Mouse (Mus musculus) activated CD4-positive, CD25-positive, alpha-beta regulatory T cell, adult 4 months (primary cell): Measurements from ENCODE around the gene Dock2. TPM values are rescaled to one million over a fixed set of nuclear protein-coding genes. Genes with fewer than 3 reads are reported as not detected.

ENCODE experiments used
- ATAC-seq: one replicate; pipeline ENCODE4 v1.8.0; 2017
- polyA plus RNA-seq, 2 experiments: library from polyadenylated mRNA; unstranded; fragments of 100-300 nt; shearing (Covaris generic); gene quantifications; one replicate each; pipeline ENCODE4 v1.2.1; 2017

Gene Dock2
- polyA plus RNA-seq, 2 experiments from 2014 or later = 271 to 290 TPM

DNA sequence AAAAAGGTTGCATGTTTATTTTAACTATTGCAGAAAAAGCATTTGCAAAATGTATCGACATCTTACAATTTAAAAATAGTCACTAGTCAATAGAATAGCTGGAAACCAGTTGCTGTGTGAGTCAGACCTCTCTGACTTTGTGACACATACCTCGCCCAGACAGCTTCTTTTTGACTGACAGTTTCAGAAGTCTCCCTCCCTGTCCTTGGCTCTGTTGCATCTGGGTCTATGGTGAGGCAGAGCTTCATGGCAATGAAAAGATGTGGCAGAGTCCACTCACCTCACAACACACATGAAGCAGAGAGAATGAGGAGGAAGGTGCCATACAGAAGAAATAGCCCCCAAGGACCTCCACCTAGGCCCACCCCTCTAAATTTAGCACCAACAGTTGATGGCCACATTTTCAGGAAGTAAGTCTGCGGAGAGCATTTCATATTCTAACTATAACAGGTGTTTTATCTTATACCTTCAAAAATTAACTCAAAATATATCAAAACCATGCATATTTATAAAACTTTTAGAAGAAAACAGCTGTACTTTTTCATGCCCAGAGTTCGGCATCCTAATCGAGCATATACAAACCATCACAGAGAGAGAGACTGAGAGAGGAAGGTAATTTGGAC is 19.8 kb downstream of the Dock2 start:
- peak; percentile 48 for ATAC-seq

GRCm38 (mm10) chr11:34762570-34763127 is 21.0 kb downstream of the Dock2 start:
- ATAC-seq = peak; percentile 47

- peak; percentile 82 for ATAC-seq
These were observed 21.6 kb downstream of the Dock2 start for GRCm38 (mm10) chr11:34762125-34762524.

DNA sequence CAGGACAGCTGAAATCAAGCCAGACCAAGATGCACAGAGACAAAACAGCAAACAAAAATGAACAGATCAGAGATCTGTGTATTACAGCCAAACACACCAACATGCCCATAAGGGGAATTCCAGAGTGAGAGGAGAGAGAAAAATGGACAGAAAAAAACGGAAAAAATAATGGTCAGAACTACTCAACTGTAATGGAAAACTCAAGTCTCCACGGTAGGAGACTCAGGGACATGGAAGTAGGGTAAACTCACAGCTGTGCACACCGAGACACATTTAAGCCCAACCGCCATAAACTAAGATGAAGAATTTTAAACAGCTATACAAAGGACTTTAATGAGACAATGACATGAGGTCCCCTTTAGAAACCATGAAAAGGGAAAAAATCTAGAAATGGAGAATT is 24.1 kb downstream of the Dock2 start:
- no peak for ATAC-seq

DNA sequence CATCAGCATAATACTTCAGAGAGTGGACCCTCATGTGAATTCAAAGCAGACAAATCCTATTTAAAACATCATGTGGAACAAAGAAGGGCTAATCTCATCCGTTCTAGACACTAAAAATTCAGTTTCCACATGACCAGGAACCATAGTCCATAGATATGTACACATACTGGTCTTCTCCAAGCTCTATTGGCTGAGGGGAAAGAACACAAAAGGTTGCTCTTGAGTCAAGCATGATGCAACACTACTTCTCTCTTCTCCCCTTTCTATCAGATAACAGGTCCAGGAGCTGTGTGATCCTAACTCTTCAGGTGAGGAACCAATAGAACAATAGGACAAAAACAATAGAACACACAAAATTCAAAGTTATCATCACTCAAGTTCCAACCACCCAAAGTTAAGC is 42.6 kb downstream of the Dock2 start:
- no peak for ATAC-seq

DNA sequence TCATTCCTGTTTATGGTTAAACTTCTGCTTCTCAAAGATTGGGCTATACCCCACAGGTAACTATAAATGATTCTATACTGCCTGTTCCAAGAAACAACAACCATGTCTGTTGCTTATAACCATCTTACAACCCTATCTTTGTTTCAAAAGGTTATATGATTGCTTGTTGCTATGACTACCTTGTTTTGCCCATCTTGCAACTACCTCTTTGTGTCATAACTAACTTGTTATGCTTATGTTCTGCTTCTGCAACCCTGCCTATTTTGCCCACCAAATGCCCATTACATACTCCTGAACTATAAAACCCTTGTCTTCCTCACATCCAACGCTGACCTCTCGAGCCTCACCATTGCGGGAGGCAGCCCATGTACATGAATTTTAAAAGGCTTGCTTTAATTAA is 43.9 kb downstream of the Dock2 start:
- no peak for ATAC-seq

GRCm38 (mm10) chr11:34738945-34739344 is 44.7 kb downstream of the Dock2 start:
- no peak for ATAC-seq

DNA sequence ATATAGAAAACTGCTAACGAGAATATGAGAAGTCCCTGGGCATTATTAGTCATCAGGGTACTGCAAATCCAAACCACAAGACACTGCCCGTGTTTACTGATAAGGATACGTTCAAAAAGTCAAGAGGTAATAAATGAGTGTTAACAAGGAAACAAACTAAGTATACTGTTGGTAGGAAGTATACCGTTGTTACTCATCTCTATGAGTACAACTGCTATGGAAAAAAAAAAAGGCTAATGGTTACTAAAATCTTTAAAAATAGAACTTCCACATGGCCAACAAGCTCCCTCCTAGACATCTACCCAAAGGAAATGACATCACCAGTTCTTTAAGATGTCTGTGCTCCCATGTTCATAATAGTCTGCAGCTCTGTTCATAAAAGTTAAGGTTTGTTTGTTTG is 46.5 kb downstream of the Dock2 start:
- peak; percentile 67 for ATAC-seq

DNA sequence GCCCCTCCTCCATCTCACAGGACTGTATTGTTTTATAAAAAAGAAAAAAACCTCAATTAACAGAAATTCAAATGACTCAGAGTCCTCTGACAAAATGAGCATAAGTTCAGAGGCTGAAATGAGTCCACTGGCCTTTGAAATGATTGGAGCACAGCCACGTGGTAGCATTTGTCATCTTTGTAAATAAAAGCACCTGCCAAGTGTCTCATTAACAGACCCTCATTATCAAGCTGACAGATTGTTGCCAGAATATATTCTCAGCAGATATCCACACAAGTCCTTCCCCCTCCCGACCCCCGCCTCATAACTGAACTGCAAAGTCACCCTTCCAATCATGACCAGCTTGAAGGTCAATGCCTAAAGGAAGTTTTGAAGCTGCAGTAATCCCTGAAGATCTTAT is 49.7 kb downstream of the Dock2 start:
- ATAC-seq = no peak

- ATAC-seq = no peak
These were observed 56.2 kb downstream of the Dock2 start for GRCm38 (mm10) chr11:34727467-34727866.

GRCm38 (mm10) chr11:34726699-34727347 is 56.9 kb downstream of the Dock2 start:
- ATAC-seq = no peak

- ATAC-seq = no peak
These were observed 70.3 kb downstream of the Dock2 start for GRCm38 (mm10) chr11:34713360-34713759.

- no peak for ATAC-seq
These were observed 75.4 kb downstream of the Dock2 start for GRCm38 (mm10) chr11:34708278-34708677.

GRCm38 (mm10) chr11:34707360-34707759 is 76.3 kb downstream of the Dock2 start:
- ATAC-seq = no peak

- no peak for ATAC-seq
These were observed 78.6 kb downstream of the Dock2 start for GRCm38 (mm10) chr11:34705108-34705446.

- ATAC-seq = no peak
These were observed 79.1 kb downstream of the Dock2 start for GRCm38 (mm10) chr11:34704384-34705107.

- no peak for ATAC-seq
These were observed 79.8 kb downstream of the Dock2 start for GRCm38 (mm10) chr11:34703851-34704250.

DNA sequence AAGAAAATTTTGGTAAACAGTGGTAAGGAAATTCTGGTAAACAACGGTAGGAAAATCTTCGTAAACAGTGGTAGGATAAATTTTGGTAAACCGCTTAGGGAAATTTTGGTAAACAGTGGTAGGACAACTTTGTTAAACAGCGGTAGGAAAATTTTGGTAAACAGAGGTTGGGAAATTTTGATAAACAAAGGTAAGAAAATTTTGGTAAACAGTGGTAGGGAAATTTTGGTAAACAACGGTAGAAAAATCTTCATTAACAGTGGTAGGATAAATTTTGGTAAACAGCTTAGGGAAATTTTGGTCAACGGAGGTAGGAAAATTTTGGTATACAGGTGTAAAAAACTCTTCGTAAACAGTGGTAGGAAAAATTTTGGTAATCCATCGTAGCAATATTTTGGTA is 101.9 kb downstream of the Dock2 start:
- ATAC-seq = peak; percentile 56

GRCm38 (mm10) chr11:34544631-34545030 is 239.1 kb downstream of the Dock2 start:
- no peak for ATAC-seq

- ATAC-seq = no peak
These were observed 251.6 kb downstream of the Dock2 start for GRCm38 (mm10) chr11:34532131-34532530.

- ATAC-seq = no peak
These were observed 252.7 kb downstream of the Dock2 start for GRCm38 (mm10) chr11:34530971-34531370.

GRCm38 (mm10) chr11:34528006-34528405 is 255.7 kb downstream of the Dock2 start:
- no peak for ATAC-seq

- no peak for ATAC-seq
These were observed 256.5 kb downstream of the Dock2 start for GRCm38 (mm10) chr11:34527238-34527637.
